Mouse (Mus musculus) erythroblast, embryonic 14.5 days (primary cell): ENCODE data around the gene Banp.

Experiments
- GATA1 ChIP-seq: IDR thresholded peaks from 2 replicates; pipeline ENCODE4 v1.6.1; 2012; ENCODE audit warnings: low read length, inconsistent platforms, mixed read lengths
- TAL1 ChIP-seq: IDR thresholded peaks from 3 replicates; pipeline ENCODE4 v1.6.1; 2012; ENCODE audit warnings: low read length, inconsistent platforms, mixed read lengths

DNA sequence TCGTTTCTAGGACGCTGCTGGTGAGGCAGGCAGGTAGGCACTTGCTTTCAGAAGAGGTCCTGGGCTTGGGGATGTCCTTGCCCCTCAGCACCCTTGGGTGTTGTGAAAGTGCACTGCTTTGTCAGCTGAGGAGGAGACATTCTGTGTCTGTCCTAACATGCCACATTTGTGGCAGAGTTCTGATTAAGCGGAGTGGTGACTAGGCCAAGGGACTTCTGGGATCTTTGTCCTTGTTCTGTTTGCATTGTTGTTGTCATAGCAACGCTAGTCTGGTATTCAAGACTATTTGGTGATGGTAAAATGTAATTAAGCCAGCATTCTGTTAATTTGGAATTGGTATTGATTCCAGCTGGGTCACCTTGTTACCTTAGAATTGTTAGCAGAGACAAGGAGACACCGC lies 54.6 kb downstream of the Banp start:
- TF ChIP-seq GATA1 (no peak), TAL1 (no peak)
